In genomic region chr2:50675736-50676550, GRCm38 (mm10) we compare ENCODE assay signal across 23 mouse cellular contexts.
DNase-seq lines count a peak whose midpoint lies in the region; ATAC-seq and TF ChIP-seq lines count a peak whose summit lies in the region.
"Had no signal": no experiment of that assay in that cellular context is flagged by ENCODE, and none has a peak within 500 bp of the region (broad histone marks: within the 10 kb centered on the region; RNA-seq: fewer than 3 reads in every experiment).

No protein-coding gene starts in this region.

- no peak for TF ChIP-seq CTCF in liver, adult 2 months (IDR thresholded peaks at IDR 0.05; ENCODE audit: low read depth, low read length)

- no peaks in the 10 kb centered on the region for H3K4me1 ChIP-seq in liver, adult 2 months (ENCODE audit: control insufficient read depth, insufficient read depth, low read length)
- no peaks in the 10 kb centered on the region for H3K4me1 ChIP-seq in liver, embryonic 12.5 days
- H3K4me1 ChIP-seq: embryonic facial prominence, embryonic 15.5 days; forebrain, embryonic 10.5 days; forebrain, embryonic 15.5 days; heart, embryonic 12.5 days; hindbrain, embryonic 15.5 days had no signal

- 0 out of 2 replicates have a peak, but pooled peaks cover 2% of the 10 kb centered on the region for H3K9me3 ChIP-seq in liver, embryonic 12.5 days (replicated peaks)
- H3K9me3 ChIP-seq: embryonic facial prominence, embryonic 15.5 days; forebrain, embryonic 15.5 days; hindbrain, embryonic 15.5 days had no signal

- H3K4me2 ChIP-seq in liver, embryonic 12.5 days = no peak overlapping the region
- H3K4me2 ChIP-seq: embryonic facial prominence, embryonic 15.5 days; forebrain, embryonic 15.5 days; heart, embryonic 12.5 days; hindbrain, embryonic 15.5 days had no signal

- H3K36me3 ChIP-seq in liver, adult 2 months (ENCODE audit: control insufficient read depth, insufficient read depth, low read length) = no peaks in the 10 kb centered on the region
- no peaks in the 10 kb centered on the region for H3K36me3 ChIP-seq in liver, embryonic 12.5 days
- H3K36me3 ChIP-seq: embryonic facial prominence, embryonic 15.5 days; forebrain, embryonic 10.5 days; forebrain, embryonic 15.5 days; heart, embryonic 12.5 days; hindbrain, embryonic 15.5 days had no signal

- no peaks in the 10 kb centered on the region for H3K27me3 ChIP-seq in liver, adult 2 months (ENCODE audit: control insufficient read depth, insufficient read depth, low read length)
- no peaks in the 10 kb centered on the region for H3K27me3 ChIP-seq in liver, embryonic 12.5 days (replicated peaks)
- H3K27me3 ChIP-seq: CH12.LX; embryonic facial prominence, embryonic 15.5 days; forebrain, embryonic 15.5 days; heart, embryonic 12.5 days; hindbrain, embryonic 15.5 days had no signal

- no peaks in the 10 kb centered on the region for H3K79me2 ChIP-seq in liver, adult 2 months (ENCODE audit: control insufficient read depth, insufficient read depth, low read length)

- no peak overlapping the region for H3K4me3 ChIP-seq in liver, adult 2 months (ENCODE audit: insufficient read depth, low read depth, low read length)
- no peak overlapping the region for H3K4me3 ChIP-seq in liver, embryonic 12.5 days
- H3K4me3 ChIP-seq: embryonic facial prominence, embryonic 15.5 days; erythroblast, embryonic 14.5 days; forebrain, embryonic 10.5 days; forebrain, embryonic 15.5 days; heart, adult 2 months; heart, embryonic 12.5 days; hindbrain, embryonic 15.5 days had no signal

- TF ChIP-seq POLR2A in liver, adult 2 months (IDR thresholded peaks at IDR 0.05; ENCODE audit: extremely low read depth, insufficient read depth, low read length) = no peak

- DNase-seq in liver, adult 2 months (ENCODE audit: extremely low read depth, low read depth, low spot score) = peak; percentile 17
- peak; percentile 3 for DNase-seq in CD4-positive helper T cell, adult 2 months (ENCODE audit: low read depth, low spot score)
- no peak for DNase-seq in layer of hippocampus, adult 8-10 months (ENCODE audit: low spot score in 2 of 2)
- no peak for DNase-seq in right cerebral cortex, postnatal 36 days (ENCODE audit: low spot score in 2 of 2)
- DNase-seq: adrenal gland, adult 8-10 months; adrenal gland, postnatal 36 days; cerebellum, adult 11 months; cerebellum, adult 8-10 months; cerebellum, postnatal 14 days; gastrocnemius, postnatal 36 days; heart, adult 2 months had no signal

- no peak overlapping the region for H3K9ac ChIP-seq in liver, adult 2 months (ENCODE audit: low read depth, low read length)
- no peak overlapping the region for H3K9ac ChIP-seq in liver, embryonic 12.5 days
- H3K9ac ChIP-seq: embryonic facial prominence, embryonic 15.5 days; forebrain, embryonic 15.5 days; heart, embryonic 12.5 days; hindbrain, embryonic 15.5 days had no signal

- 88% methylated on average over 7 of the region's 7 CpGs for WGBS in liver, adult 2 months
- 54% methylated on average over 7 of the region's 7 CpGs for WGBS in liver, embryonic 12.5 days (ENCODE audit: insufficient replicate concordance)

- ATAC-seq in liver, embryonic 12.5 days = no peak
- peak; percentile 95 for ATAC-seq in granulocyte monocyte progenitor cell, adult 5-6 weeks (replicated peaks; ENCODE audit: poor library complexity, severe bottlenecking)
- peak; percentile 41; the same call in 1 of the 2 replicates for ATAC-seq in neutrophil, adult 5-6 weeks (ENCODE audit: extremely low read depth, insufficient number of reproducible peaks, low FRiP score, poor library complexity, severe bottlenecking)
- no peak for ATAC-seq in CD4-positive, CD25-positive, alpha-beta regulatory T cell, adult 4 months
- ATAC-seq: forebrain, embryonic 15.5 days; intestine, embryonic 16.5 days had no signal

- H3K27ac ChIP-seq in liver, adult 2 months (replicated peaks; ENCODE audit: insufficient read depth, low read depth, low read length) = no peak overlapping the region
- no peak overlapping the region for H3K27ac ChIP-seq in liver, embryonic 12.5 days
- H3K27ac ChIP-seq: embryonic facial prominence, embryonic 15.5 days; forebrain, embryonic 10.5 days; forebrain, embryonic 15.5 days; hindbrain, embryonic 15.5 days had no signal

Comparison
In these comparisons a context has a peak if more than half of its experiments do, and no peak if none do; other contexts are left out.
1. DNase-seq: peak in liver, adult 2 months (single experiment) and CD4-positive helper T cell, adult 2 months (single experiment); none in layer of hippocampus, adult 8-10 months (0 of 2) and right cerebral cortex, postnatal 36 days (0 of 2).
2. ATAC-seq: peak in granulocyte monocyte progenitor cell, adult 5-6 weeks (single experiment) and neutrophil, adult 5-6 weeks (single experiment); none in liver, embryonic 12.5 days (single experiment) and CD4-positive, CD25-positive, alpha-beta regulatory T cell, adult 4 months (single experiment).